Mouse (Mus musculus) naive thymus-derived CD4-positive, alpha-beta T cell, adult 2 months (primary cell): ENCODE results near the gene Trappc13.
"Not testable (repeated sequence)": the region's sequence is repeated elsewhere in the genome, so short reads cannot be mapped to it uniquely, and the experiment has no call there.

Experiments
- DNase-seq: peaks from one replicate; pipeline ENCODE4 v3.0.0-alpha.2; 2011; ENCODE audit warnings: low read depth

Gene Trappc13

GRCm38 (mm10) chr13:104177796-104178649 is at the start of gene Trappc13:
Gene Trappc13, minus strand, starts transcription at chr13:104178469.
- DNase-seq = no peak

GRCm38 (mm10) chr13:104227478-104227877 is 49.2 kb upstream of the Trappc13 start:
- DNase-seq = peak; percentile 22

DNA sequence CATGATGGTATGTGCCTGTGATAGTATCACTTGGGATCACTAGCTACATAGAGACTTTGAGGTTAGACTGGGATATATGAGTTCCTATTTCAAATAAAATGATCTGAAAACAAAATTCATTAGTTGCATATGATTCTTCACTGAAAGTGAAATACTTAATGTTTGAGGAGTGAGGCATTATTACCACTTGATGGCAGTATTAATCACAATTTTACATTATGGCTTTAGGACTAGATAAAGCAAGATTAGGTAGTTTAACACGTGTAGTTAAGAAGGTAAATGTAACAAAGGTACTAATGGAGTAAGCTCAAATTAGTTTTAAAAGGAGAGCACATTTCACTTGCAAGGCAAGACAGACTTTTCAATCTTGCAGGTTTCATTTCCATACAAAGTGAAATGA is 26.0 kb upstream of the Trappc13 start:
- peak; percentile 19 for DNase-seq

- DNase-seq = not testable (repeated sequence)
These were observed 17.6 kb upstream of the Trappc13 start for GRCm38 (mm10) chr13:104195891-104196290.

- no peak for DNase-seq
These were observed 9.1 kb upstream of the Trappc13 start for GRCm38 (mm10) chr13:104187357-104187756.

DNA sequence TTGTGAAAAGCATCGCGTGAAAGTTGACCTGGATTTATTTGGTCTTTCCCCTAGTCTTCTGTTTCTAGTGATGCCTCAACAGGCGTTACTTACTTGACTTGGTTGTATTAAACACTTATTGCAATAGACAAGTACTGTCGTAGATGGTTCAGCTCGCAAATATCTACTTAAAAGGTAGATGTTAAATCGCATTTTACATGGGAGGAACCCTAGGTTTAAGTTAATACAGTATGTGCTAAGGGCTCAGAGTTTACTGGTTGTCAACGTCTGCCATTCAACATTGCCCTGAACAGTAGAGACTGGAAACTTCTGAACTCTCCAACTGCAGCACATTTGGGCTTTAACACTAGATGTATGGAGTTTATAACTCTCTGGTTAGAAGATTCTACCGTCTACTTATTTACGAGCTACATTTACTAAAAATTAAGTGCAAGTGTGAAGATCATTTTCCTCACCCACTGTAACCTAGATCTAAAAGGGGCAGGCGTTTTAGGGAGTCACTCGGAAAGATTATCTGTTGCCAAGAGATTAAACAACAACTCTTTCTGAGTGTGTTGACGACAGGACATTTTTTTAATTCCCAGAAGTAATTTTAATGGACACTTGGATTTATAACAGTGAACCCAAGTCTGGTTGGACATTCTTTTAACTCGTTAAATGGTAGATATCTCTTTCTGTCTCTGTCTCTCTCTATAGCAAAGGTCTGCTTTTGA is 1.1 kb upstream of the Trappc13 start:
- no peak for DNase-seq

- DNase-seq = peak; percentile 98
These were observed 417 bp upstream of the Trappc13 start, which contains the start of gene Trim23 for GRCm38 (mm10) chr13:104178650-104179121. Gene Trim23, plus strand, starts transcription at chr13:104178797.

DNA sequence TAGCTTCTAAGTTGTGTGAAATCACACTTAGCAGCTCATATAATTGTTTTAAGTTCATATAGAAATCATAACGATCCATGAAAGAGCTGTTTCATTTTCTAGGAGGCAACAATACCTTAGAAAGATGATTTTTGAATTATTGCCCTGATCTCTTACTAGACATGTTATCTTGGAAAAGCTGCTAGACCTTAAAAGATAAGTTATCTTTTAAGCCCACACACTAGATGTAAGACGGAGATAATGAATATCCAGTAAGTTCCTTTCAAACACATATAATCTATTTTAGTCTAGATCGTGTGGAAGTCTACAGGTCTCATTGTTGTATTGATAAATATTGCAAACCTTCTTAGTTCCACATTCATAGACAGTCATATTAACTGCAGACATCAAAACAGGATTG is 1.4 kb downstream of the Trappc13 start:
- DNase-seq = no peak

GRCm38 (mm10) chr13:104172498-104172897 is 5.8 kb downstream of the Trappc13 start:
- no peak for DNase-seq

GRCm38 (mm10) chr13:104171711-104172110 is 6.6 kb downstream of the Trappc13 start:
- DNase-seq = no peak

- no peak for DNase-seq
These were observed 22.6 kb downstream of the Trappc13 start for GRCm38 (mm10) chr13:104155686-104156085.

DNA sequence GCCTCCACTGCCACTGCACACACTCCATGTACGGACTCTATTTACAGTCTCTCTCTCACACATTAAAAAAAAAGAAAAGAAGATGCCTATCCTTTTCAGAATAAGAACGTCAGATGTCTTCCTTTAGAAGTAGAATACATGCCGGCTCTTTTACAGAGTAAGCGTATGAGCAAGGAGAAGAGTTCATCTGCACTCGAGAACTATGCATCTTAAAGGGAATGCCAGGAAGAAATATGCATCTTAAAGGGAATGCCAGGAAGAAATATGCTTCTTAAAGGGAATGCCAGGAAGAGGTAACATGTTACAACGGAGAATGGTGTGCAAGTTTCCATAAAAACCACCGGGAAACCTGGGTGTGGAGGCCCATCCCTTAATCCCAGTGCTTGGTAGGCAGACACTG is 23.2 kb downstream of the Trappc13 start:
- DNase-seq = no peak

DNA sequence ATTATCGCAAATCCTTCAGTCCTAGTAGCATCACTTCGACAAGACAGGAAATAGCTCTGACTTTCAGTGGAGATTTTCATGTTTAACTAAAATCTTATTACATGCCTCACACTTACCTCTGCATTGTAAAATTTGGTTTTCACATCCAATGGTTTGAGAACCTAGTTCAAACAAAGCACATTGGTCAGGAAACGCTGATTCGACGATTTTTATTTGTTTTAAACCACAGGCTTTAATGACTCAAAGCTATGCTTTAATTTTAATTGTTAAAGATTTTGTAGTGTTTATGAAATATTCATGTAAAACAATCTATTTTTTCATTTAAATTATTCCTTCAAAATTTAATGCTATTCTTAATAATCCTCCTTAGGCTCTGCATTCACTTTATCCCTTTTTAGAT is 24.1 kb downstream of the Trappc13 start:
- no peak for DNase-seq

DNA sequence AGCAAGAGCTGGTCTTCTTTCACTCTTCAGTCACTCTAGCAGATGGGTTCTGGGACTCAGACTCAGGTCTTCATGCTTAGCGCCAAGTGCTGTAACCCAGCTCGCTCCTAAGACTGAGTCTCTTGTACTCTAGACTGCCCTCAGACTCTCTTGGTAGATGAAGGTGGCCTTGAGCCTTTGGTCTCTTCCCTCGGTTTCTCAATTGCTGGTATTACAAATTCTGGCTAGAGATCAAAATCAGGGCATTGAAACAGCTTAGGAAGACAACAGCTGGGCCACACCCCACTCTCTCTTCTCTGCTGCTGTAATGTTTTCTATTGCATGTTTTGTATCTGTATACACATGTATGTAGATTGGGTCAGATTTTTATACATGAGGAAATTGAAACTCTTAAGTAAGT is 32.6 kb downstream of the Trappc13 start:
- no peak for DNase-seq

- DNase-seq = no peak
These were observed 33.4 kb downstream of the Trappc13 start for GRCm38 (mm10) chr13:104144871-104145270.

GRCm38 (mm10) chr13:104139369-104140209 is 38.7 kb downstream of the Trappc13 start:
- peak; percentile 90 for DNase-seq

- DNase-seq = no peak
These were observed 43.7 kb downstream of the Trappc13 start for GRCm38 (mm10) chr13:104134510-104135085.

DNA sequence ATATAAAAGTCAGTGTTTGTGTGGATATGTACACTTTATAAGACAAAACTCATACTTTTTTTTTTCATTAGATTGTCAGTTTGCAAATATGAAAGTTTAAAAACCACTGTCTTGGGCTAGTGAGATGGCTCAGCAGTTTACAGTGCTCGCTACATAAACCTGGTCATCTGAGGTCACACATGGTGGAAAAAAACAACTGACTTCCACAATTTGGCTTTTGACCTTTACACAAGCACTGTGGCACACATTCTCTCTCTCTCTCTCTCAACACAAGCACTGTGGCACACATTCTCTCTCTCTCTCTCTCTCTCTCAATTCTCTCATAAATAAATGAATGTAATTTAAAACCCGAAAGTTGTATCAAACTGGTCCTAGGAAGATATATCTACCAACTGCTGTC is 45.7 kb downstream of the Trappc13 start:
- no peak for DNase-seq

GRCm38 (mm10) chr13:104123662-104124381 is 54.4 kb downstream of the Trappc13 start:
- DNase-seq = no peak

- no peak for DNase-seq
These were observed 56.0 kb downstream of the Trappc13 start for GRCm38 (mm10) chr13:104122078-104122840.
